Mouse (Mus musculus) kidney, adult 2 months (tissue): ENCODE measurements around the gene Fam219a.

Source experiments
- CTCF ChIP-seq: fragments of 200-500 bp; conservative IDR thresholded peaks from 2 replicates; pipeline ENCODE4 v1.5.1; 2011; ENCODE audit warnings: low read depth, mild to moderate bottlenecking, control low read depth, low read length, moderate library complexity, mixed read lengths; ENCODE audit not compliant: insufficient read depth, insufficient read length
- POLR2A ChIP-seq: fragments of 200-500 bp; IDR thresholded peaks from one replicate; pipeline ENCODE4 v1.6.1; 2011; ENCODE audit warnings: low read depth, low read length, control low read depth

DNA sequence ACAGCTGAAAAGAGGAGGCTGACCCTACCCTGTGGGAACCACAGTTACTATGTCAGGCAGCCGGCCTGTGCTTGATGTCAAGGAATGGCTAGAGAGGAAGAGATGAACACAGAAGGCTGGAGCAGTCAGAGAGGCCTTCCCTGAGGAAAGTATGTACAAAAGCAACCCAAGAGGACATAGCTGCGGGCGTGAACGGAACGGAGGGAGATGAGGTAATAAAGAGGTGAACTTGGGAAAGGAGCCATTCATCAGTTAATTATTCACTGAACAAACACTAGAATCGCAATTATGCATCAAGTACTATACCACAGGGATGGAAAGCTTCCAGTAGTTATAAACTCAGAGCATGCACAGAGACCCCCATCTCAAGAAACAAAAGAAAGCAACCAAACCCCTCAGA, 47.2 kb downstream of the Fam219a start:
- TF ChIP-seq CTCF (no peak), POLR2A (no peak)
